Mouse (Mus musculus): ENCODE measurements at regions not wholly inside any gene's neighbourhood (a gene's known extent, or its start where the extent isn't known, plus 50 kb on each side); places are given as distances from the start of the nearest gene placed in this dataset.
A peak's percentile ranks its signal among the peaks of the same experiment; 100 is the strongest.
"Not testable (repeated sequence)": the region's sequence is repeated elsewhere in the genome, so short reads cannot be mapped to it uniquely, and the experiment has no call there.

DNA sequence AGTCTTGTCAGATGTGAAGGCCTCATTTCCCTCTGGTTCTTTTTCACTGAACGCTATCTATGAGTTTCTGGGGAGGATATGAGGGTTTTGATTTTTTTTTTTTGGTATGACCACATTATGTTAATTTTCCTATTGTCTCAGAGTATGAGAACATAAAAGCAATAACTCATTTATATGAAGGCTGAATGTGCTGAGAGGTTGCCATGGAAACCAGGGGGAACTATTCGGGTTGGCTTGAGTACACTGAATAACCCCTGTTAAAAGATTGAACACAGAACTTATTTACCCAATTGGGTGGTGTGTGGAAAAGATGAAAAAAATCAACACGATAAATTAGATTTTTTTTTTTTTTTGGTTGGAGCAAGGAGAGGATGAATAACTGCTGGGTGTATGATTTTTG, 129.0 kb downstream of the Nucb2 start:
- TF ChIP-seq CTCF (IDR thresholded peaks at IDR 0.05; ENCODE audit: low read depth): no peak
- Histone ChIP-seq H3K27ac (peak overlapping the region; percentile 11; the same call in 1 of the 2 replicates), H3K9ac (replicated peaks; ENCODE audit: low read length) (no peak overlapping the region), H3K4me2 (ENCODE audit: low read depth, low read length) (no peak overlapping the region), H3K36me3 (ENCODE audit: insufficient read depth, low read length) (no peaks in the 10 kb centered on the region), H3K9me3 (ENCODE audit: low read length) (no peaks in the 10 kb centered on the region), H3K27me3 (ENCODE audit: insufficient read depth, low read length) (no peaks in the 10 kb centered on the region), H3K4me1 (ENCODE audit: insufficient read depth, low read length) (no peaks in the 10 kb centered on the region), H3K4me3 (ENCODE audit: low read length) (no peak overlapping the region)
- ATAC-seq (no peak), DNase-seq (ENCODE audit: low spot score) (peak; percentile 62)
- WGBS: 28% methylated on average over 3 of the region's 3 CpGs

DNA sequence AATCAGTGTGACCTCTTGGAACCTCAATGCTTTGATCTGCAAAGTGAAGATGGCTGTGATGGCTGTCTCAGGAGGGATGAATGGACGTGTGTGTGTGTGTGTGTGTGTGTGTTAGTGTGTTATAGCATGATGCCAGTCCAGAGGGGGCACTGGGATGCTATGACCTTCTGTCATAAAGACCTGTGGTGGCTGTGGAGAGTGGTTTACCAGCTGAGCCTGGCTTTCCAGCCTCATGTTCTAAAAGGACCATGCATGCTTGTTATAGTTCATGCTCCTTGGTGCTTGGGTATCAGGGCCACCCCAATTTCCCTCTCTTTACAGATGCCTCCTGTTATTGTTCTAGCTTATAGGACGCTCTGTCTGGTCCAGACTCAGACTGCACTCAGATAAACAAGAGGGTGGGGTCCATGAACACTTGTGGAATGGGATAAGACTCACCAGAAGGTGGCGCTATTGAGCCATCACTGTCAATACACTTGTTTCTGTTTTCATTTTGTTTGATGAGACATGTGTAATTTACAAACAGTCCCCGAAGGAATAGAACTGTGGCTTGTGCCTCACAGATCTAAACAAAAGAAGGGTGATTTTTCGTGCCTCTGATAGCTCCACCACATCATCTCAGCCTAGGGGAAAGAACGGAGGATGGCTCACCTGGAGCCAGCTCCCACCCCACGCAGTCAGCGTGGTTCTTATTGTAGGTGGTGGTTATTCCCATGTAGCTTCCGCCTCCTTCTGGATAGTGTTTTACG, 140.9 kb downstream of the Nucb2 start:
- Histone ChIP-seq H3K36me3 (ENCODE audit: insufficient read depth, low read length) (no peaks in the 10 kb centered on the region), H3K4me3 (ENCODE audit: low read length) (no peak overlapping the region), H3K4me1 (ENCODE audit: insufficient read depth, low read length) (no peaks in the 10 kb centered on the region), H3K27me3 (ENCODE audit: insufficient read depth, low read length) (no peaks in the 10 kb centered on the region), H3K27ac (no peak overlapping the region), H3K4me2 (ENCODE audit: low read depth, low read length) (no peak overlapping the region), H3K9me3 (ENCODE audit: low read length) (no peaks in the 10 kb centered on the region), H3K9ac (replicated peaks; ENCODE audit: low read length) (no peak overlapping the region)
- peak; percentile 59 for ATAC-seq
- WGBS: 56% methylated on average over 10 of the region's 10 CpGs
- DNase-seq (ENCODE audit: low spot score): peak; percentile 91
- TF ChIP-seq CTCF (IDR thresholded peaks at IDR 0.05; ENCODE audit: low read depth): peak; percentile 94

DNA sequence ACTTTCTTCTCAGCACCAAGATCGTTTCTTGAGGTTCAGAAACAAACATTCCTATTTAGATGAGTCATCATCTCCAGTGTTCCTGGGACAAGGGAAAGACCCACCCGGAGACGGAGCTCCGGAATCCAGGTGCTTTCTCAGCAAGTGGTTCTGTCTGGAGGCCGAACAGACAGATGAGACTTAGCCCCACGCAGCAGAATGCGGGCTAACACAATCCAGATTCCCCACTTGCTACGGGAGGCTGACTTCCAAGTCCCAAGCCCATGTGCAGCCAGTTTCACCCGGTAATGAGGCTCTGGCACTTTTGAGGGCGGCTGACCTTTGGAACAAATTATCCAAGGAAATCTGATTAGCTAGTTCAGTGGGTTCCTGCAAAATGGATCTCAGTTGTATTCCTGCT, 150.3 kb downstream of the Nucb2 start:
- Histone ChIP-seq H3K4me1 (ENCODE audit: insufficient read depth, low read length) (no peaks in the 10 kb centered on the region), H3K27me3 (ENCODE audit: insufficient read depth, low read length) (no peaks in the 10 kb centered on the region), H3K36me3 (ENCODE audit: insufficient read depth, low read length) (no peaks in the 10 kb centered on the region), H3K4me2 (ENCODE audit: low read depth, low read length) (no peak overlapping the region), H3K9me3 (ENCODE audit: low read length) (no peaks in the 10 kb centered on the region), H3K9ac (replicated peaks; ENCODE audit: low read length) (no peak overlapping the region), H3K4me3 (ENCODE audit: low read length) (no peak overlapping the region), H3K27ac (no peak overlapping the region)
- WGBS: 49% methylated on average over 10 of the region's 10 CpGs
- DNase-seq (ENCODE audit: low spot score): peak; percentile 23
- no peak for TF ChIP-seq CTCF (IDR thresholded peaks at IDR 0.05; ENCODE audit: low read depth)
- ATAC-seq: no peak

DNA sequence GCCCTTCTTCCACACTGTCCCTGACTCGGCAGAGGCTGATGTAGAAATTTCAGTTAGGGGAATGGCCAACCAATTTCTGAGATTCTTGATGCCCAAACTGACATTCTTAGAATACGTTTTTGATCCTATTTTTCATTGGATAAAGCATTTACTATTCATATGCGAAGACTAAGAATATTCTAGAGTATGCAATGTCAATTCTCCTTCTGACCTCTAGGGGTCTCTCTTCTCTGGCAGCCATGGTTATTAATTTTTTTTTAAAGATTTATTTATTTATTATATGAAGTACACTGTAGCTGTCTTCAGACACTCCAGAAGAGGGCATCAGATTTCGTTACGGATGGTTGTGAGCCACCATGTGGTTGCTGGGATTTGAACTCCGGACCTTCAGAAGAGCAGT, 152.9 kb downstream of the Nucb2 start:
- peak; percentile 16; the same call in 1 of the 2 replicates for TF ChIP-seq CTCF (IDR thresholded peaks at IDR 0.05; ENCODE audit: low read depth)
- not testable (repeated sequence) for H3K4me2 ChIP-seq (ENCODE audit: low read depth, low read length)

GRCm38 (mm10) chr7:116665581-116665980, 161.4 kb downstream of the Nucb2 start:
- Histone ChIP-seq H3K4me2 (ENCODE audit: low read depth, low read length) (no peak overlapping the region), H3K9ac (replicated peaks; ENCODE audit: low read length) (no peak overlapping the region), H3K9me3 (ENCODE audit: low read length) (no peaks in the 10 kb centered on the region), H3K36me3 (ENCODE audit: insufficient read depth, low read length) (no peaks in the 10 kb centered on the region), H3K4me1 (ENCODE audit: insufficient read depth, low read length) (no peaks in the 10 kb centered on the region), H3K27ac (no peak overlapping the region), H3K27me3 (ENCODE audit: insufficient read depth, low read length) (no peaks in the 10 kb centered on the region), H3K4me3 (ENCODE audit: low read length) (no peak overlapping the region)
- WGBS: 93% methylated on average over 15 of the region's 15 CpGs
- DNase-seq (ENCODE audit: low spot score) (no peak), ATAC-seq (no peak)
- TF ChIP-seq CTCF (IDR thresholded peaks at IDR 0.05; ENCODE audit: low read depth): no peak

More for the DNA sequence above, 152.9 kb downstream of the Nucb2 start:
- H3K36me3 ChIP-seq (ENCODE audit: insufficient read depth, low read length); H3K27ac ChIP-seq; H3K9me3 ChIP-seq (ENCODE audit: low read length); H3K9ac ChIP-seq (replicated peaks; ENCODE audit: low read length); H3K27me3 ChIP-seq (ENCODE audit: insufficient read depth, low read length); DNase-seq (ENCODE audit: low spot score); H3K4me3 ChIP-seq (ENCODE audit: low read length); H3K4me1 ChIP-seq (ENCODE audit: insufficient read depth, low read length); ATAC-seq: not testable (repeated sequence)
- 90% methylated on average over 6 of the region's 6 CpGs for WGBS

DNA sequence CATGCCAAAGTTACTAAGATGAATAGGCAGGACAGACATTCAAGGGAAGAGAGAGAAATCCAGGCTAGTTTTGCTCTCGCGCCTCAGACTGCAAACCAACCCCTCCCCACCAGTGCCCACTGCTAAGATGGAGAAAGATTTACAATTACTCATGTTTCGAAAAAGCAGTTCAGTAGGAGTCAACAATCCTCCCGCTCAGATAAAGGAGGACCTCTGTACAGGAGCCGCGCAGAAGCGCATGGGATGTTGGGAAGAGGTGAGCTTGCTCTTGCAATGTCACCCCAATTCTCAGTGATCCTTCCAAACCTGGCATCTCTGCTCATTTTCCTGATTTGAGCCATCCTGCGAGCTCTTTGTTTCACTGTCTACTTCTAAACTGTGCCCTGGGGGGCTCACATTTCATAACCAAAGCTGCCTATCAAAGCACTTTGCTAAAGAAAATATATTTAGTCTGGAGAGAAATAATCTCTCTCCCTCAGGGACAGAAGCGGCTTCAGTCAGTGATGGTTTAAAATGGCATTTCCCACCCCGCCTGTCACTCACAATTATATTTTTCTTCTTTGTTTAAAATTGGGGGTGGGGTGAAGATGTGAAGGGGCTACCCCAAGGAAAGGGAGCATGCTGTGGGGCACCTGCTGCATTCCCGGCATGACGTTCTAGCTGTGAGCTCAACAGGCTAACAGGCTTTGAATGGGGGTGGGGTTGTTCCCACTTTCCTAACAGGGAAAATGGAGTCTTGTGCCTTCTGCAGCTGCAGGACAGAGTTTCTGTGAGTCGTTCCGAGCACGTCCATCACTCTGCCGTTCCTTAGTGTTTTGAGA, 170.2 kb downstream of the Nucb2 start:
- no peak for TF ChIP-seq CTCF (IDR thresholded peaks at IDR 0.05; ENCODE audit: low read depth)
- Histone ChIP-seq H3K9me3 (ENCODE audit: low read length) (no peaks in the 10 kb centered on the region), H3K4me2 (ENCODE audit: low read depth, low read length) (no peak overlapping the region), H3K4me3 (ENCODE audit: low read length) (no peak overlapping the region), H3K27me3 (ENCODE audit: insufficient read depth, low read length) (no peaks in the 10 kb centered on the region), H3K4me1 (ENCODE audit: insufficient read depth, low read length) (no peaks in the 10 kb centered on the region; the same call in 1 of the 2 replicates), H3K9ac (replicated peaks; ENCODE audit: low read length) (no peak overlapping the region), H3K27ac (no peak overlapping the region), H3K36me3 (ENCODE audit: insufficient read depth, low read length) (no peaks in the 10 kb centered on the region)
- DNase-seq (ENCODE audit: low spot score) (peak; percentile 27), ATAC-seq (no peak)
- 49% methylated on average over 16 of the region's 16 CpGs for WGBS
